Mouse (Mus musculus) heart, postnatal 0 days (tissue): ENCODE measurements around the gene Mup14. TPM values are rescaled to one million over a fixed set of nuclear protein-coding genes. Genes with fewer than 3 reads are reported as not detected.
"Not testable (repeated sequence)": the region's sequence is repeated elsewhere in the genome, so short reads cannot be mapped to it uniquely, and the experiment has no call there.

Source experiments
- ATAC-seq: fragments of 200-750 bp; cut with Nextera tagmentation; 2 replicates; pipeline ENCODE4 v1.8.0; 2017; ENCODE audit warnings: low read depth, moderate number of reproducible peaks, moderate library complexity; ENCODE audit not compliant: insufficient read depth
- DNase-seq: peaks from one replicate; pipeline ENCODE4 v3.0.0-alpha.2; 2016; ENCODE audit warnings: low spot score
- H3K27ac ChIP-seq: fragments of 300-500 bp; sonication (generic); 2 replicates; pipeline ENCODE4 v1.5.1; 2014; ENCODE audit warnings: low read depth, mild to moderate bottlenecking
- H3K27me3 ChIP-seq: fragments of 300-500 bp; sonication (generic); 2 replicates; pipeline ENCODE4 v1.6.1; 2014; ENCODE audit warnings: low read length, mixed read lengths; ENCODE audit not compliant: control insufficient read depth, insufficient read depth
- H3K36me3 ChIP-seq: fragments of 300-500 bp; sonication (generic); replicated peaks from 2 replicates; pipeline ENCODE4 v1.6.1; 2014; ENCODE audit warnings: low read length, mixed read lengths; ENCODE audit not compliant: control insufficient read depth, insufficient read depth
- H3K4me1 ChIP-seq: fragments of 300-500 bp; sonication (generic); 2 replicates; pipeline ENCODE4 v1.6.1; 2014; ENCODE audit warnings: antibody characterized with exemption; ENCODE audit not compliant: control insufficient read depth, insufficient read depth
- H3K4me2 ChIP-seq: fragments of 300-500 bp; sonication (generic); 2 replicates; pipeline ENCODE4 v1.6.1; 2014; ENCODE audit warnings: low read depth, mild to moderate bottlenecking, low read length, moderate library complexity
- H3K4me3 ChIP-seq: fragments of 300-500 bp; sonication (generic); 2 replicates; pipeline ENCODE4 v1.5.1; 2014; ENCODE audit warnings: low read depth, low read length
- H3K9ac ChIP-seq: fragments of 300-500 bp; sonication (generic); replicated peaks from 2 replicates; pipeline ENCODE4 v1.6.1; 2014; ENCODE audit warnings: low read depth, low read length, mixed read lengths
- H3K9me3 ChIP-seq: fragments of 300-500 bp; sonication (generic); replicated peaks from 2 replicates; pipeline ENCODE4 v1.6.1; 2016; ENCODE audit warnings: low read length; ENCODE audit not compliant: control insufficient read depth
- WGBS: fragments of 180-500 bp; shearing (Covaris S2); extraction: QIAGEN DNeasy Blood & Tissue Kit; methylation state at CpG from one replicate; pipeline ENCODE4 v1.1.7; 2014; 5-methylcytosine and 5-hydroxymethylcytosine counted together
- polyA plus RNA-seq: library from polyadenylated mRNA; unstranded; fragments of >200 nt; fragmentation: Nextera tagmentation; extraction: Ambion mirVana; gene quantifications from 2 replicates; pipeline ENCODE4 v1.2.1, GENCODE M21; 2015
- total RNA-seq: library from RNA; depleted of rRNA; stranded (reverse); fragments of >200 nt; gene quantifications from 2 replicates; pipeline ENCODE4 v1.2.3, GENCODE M21; 2014; ENCODE audit warnings: low replicate concordance; rRNA removed

Mup14 gene
- total RNA-seq (not detected in 2 replicates), polyA plus RNA-seq (not detected in 2 replicates)

- not testable (repeated sequence) for ATAC-seq
These were observed at the start of gene Mup14 for GRCm38 (mm10) chr4:61303900-61304299. TSS of gene Mup14 (minus strand) at chr4:61304000.

DNA sequence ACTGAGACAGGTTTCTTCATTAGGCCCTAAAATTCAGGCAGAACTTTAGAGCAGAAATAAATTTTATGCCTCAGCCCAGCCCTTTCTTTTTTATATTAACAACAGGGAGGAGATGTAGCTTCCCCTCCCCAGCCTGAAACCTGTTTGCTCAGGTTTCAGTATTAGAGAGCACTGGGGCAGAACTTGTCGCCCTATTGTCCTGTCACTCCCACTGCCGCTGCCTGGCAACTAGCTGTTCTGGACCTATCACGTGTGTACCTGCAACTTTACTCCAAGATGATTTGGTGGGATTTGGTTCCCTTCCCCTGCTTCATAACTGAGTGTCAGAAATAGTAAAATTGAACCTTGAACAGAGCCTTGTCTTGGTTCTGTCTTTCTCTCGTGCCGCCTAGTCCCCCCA is 34.3 kb upstream of the Mup14 start:
- H3K4me1 ChIP-seq, DNase-seq, H3K27ac ChIP-seq, H3K9ac ChIP-seq, H3K36me3 ChIP-seq, ATAC-seq, H3K9me3 ChIP-seq, H3K4me2 ChIP-seq, H3K27me3 ChIP-seq, H3K4me3 ChIP-seq: not testable (repeated sequence)
- 72% methylated on average over 3 of the region's 5 CpGs for WGBS

More at GRCm38 (mm10) chr4:61303900-61304299, at the start of gene Mup14:
- not testable (repeated sequence) for H3K9me3 ChIP-seq, H3K9ac ChIP-seq, H3K27me3 ChIP-seq, H3K4me3 ChIP-seq, H3K27ac ChIP-seq, H3K36me3 ChIP-seq, H3K4me2 ChIP-seq, DNase-seq, H3K4me1 ChIP-seq
- WGBS, result 83% methylated on average over 3 of the region's 6 CpGs

Other genes starting within 250 kb of the Mup14 start
- gene Mup13, start 75.7 kb downstream of the Mup14 start, total RNA-seq, result not detected in 2 replicates
- gene Mup13, start 75.7 kb downstream of the Mup14 start, polyA plus RNA-seq, result not detected in 2 replicates
- gene Mup15, start 135.7 kb upstream of the Mup14 start, total RNA-seq, result not detected in 2 replicates
- gene Mup15, start 135.7 kb upstream of the Mup14 start, polyA plus RNA-seq, result not detected in 2 replicates
- gene Mup16, start 215.5 kb upstream of the Mup14 start, total RNA-seq, result not detected in 2 replicates
- not detected in 2 replicates for gene Mup16, start 215.5 kb upstream of the Mup14 start, polyA plus RNA-seq